Mouse (Mus musculus) midbrain, postnatal 0 days (tissue): ENCODE results near the gene Nptx1. TPM values are rescaled to one million over a fixed set of nuclear protein-coding genes. Genes with fewer than 3 reads are reported as not detected.

ENCODE experiments used
- ATAC-seq: fragments of 200-750 bp; cut with Nextera tagmentation; 2 replicates; pipeline ENCODE4 v1.8.0; 2017; ENCODE audit warnings: moderate number of reproducible peaks, mild to moderate bottlenecking, moderate TSS enrichment, moderate library complexity; ENCODE audit not compliant: low FRiP score
- DNase-seq: peaks from one replicate; pipeline ENCODE4 v3.0.0-alpha.2; 2015; ENCODE audit warnings: low spot score
- H3K27ac ChIP-seq: fragments of 300-500 bp; sonication (generic); 2 replicates; pipeline ENCODE4 v1.5.1; 2014; ENCODE audit warnings: low read depth, mild to moderate bottlenecking, low read length, mixed read lengths
- H3K27me3 ChIP-seq: fragments of 300-500 bp; sonication (generic); 2 replicates; pipeline ENCODE4 v1.6.1; 2014; ENCODE audit warnings: low read length, control low read depth, mixed read lengths; ENCODE audit not compliant: insufficient read depth
- H3K36me3 ChIP-seq: fragments of 300-500 bp; sonication (generic); 2 replicates; pipeline ENCODE4 v1.6.1; 2014; ENCODE audit warnings: low read length, control low read depth, mixed read lengths; ENCODE audit not compliant: insufficient read depth
- H3K4me1 ChIP-seq: fragments of 300-500 bp; sonication (generic); 2 replicates; pipeline ENCODE4 v1.6.1; 2014; ENCODE audit warnings: mild to moderate bottlenecking, control low read depth, antibody characterized with exemption, low read length, mixed read lengths; ENCODE audit not compliant: insufficient read depth
- H3K4me2 ChIP-seq: fragments of 300-500 bp; sonication (generic); 2 replicates; pipeline ENCODE4 v1.6.1; 2014; ENCODE audit warnings: low read depth, mild to moderate bottlenecking, low read length, mixed read lengths; ENCODE audit not compliant: poor library complexity, severe bottlenecking
- H3K4me3 ChIP-seq: fragments of 300-500 bp; sonication (generic); 2 replicates; pipeline ENCODE4 v1.5.1; 2014; ENCODE audit warnings: low read depth, mild to moderate bottlenecking, low read length, moderate library complexity
- H3K9ac ChIP-seq: fragments of 300-500 bp; sonication (generic); replicated peaks from 2 replicates; pipeline ENCODE4 v1.6.1; 2014; ENCODE audit warnings: mild to moderate bottlenecking, low read length, moderate library complexity, mixed read lengths; ENCODE audit not compliant: poor library complexity, severe bottlenecking
- H3K9me3 ChIP-seq: fragments of 300-500 bp; sonication (generic); 2 replicates; pipeline ENCODE4 v1.6.1; 2016; ENCODE audit warnings: low read length, control low read depth
- CTCF ChIP-seq: IDR thresholded peaks from 2 replicates; pipeline ENCODE4 v1.5.1; 2016; ENCODE audit warnings: antibody characterized with exemption, mild to moderate bottlenecking
- WGBS: fragments of 180-500 bp; shearing (Covaris S2); extraction: QIAGEN DNeasy Blood & Tissue Kit; methylation state at CpG from one replicate; pipeline ENCODE4 v1.1.7; 2014; 5-methylcytosine and 5-hydroxymethylcytosine counted together
- polyA plus RNA-seq: library from polyadenylated mRNA; unstranded; fragments of >200 nt; fragmentation: Nextera tagmentation; extraction: Ambion mirVana; gene quantifications from 2 replicates; pipeline ENCODE4 v1.2.1, GENCODE M21; 2015
- total RNA-seq: library from RNA; depleted of rRNA; stranded (reverse); fragments of >200 nt; gene quantifications from 2 replicates; pipeline ENCODE4 v1.2.3, GENCODE M21; 2014

Nptx1 gene
- total and polyA plus RNA-seq, 2 experiments from 2014 or later = 7.6 to 22.4 TPM

- no peak overlapping the region for H3K9ac ChIP-seq
These were observed 2.3 kb downstream of the Nptx1 start for GRCm38 (mm10) chr11:119545281-119545680.

DNA sequence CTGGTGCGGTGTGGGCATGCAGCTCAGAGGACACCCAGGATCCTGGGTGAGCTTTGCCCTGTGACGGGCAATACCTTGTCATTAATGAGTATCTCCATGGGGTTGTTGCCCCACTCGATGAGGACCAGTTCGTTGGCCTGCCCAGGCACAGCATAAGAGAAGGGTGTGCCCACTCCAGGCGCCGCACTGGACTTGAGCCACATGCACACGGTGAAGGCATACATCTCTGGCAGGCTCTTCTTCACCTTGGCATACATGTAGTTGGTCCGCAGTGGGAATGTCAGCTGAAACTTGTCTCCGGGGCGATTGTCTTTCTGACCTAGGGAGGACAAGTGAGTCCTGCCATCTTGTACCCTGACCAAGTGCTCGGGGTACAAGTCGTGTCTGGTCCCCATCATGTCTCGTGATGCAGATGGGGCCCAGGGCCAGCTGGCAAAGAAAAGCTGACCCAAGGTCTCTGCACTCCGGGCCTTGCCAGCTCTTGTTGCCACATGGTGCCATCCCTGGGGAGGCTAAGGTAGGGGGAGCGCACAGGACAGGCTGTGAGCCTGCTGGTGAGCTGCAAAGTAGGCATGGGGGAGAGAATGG is 2.9 kb downstream of the Nptx1 start:
- H3K9ac ChIP-seq = no peak overlapping the region
- no peak for ATAC-seq

More at GRCm38 (mm10) chr11:119545281-119545680, 2.3 kb downstream of the Nptx1 start:
- H3K27ac ChIP-seq = no peak overlapping the region
- H3K27me3 ChIP-seq = peaks cover 5% of the 10 kb centered on the region; the same call in 1 of the 2 replicates
- peak overlapping the region; percentile 97 for H3K4me2 ChIP-seq
- peak overlapping the region; percentile 75 for H3K4me3 ChIP-seq
- WGBS = 55% methylated on average over 3 of the region's 3 CpGs
- DNase-seq = no peak
- no peaks in the 10 kb centered on the region for H3K36me3 ChIP-seq
- no peaks in the 10 kb centered on the region for H3K9me3 ChIP-seq
- peaks cover 10% of the 10 kb centered on the region; the same call in 1 of the 2 replicates for H3K4me1 ChIP-seq
- TF ChIP-seq CTCF = no peak
- no peak for ATAC-seq

GRCm38 (mm10) chr11:119543816-119544517 is 3.6 kb downstream of the Nptx1 start:
- TF ChIP-seq CTCF = no peak
- Histone ChIP-seq H3K27ac (no peak overlapping the region), H3K9ac (no peak overlapping the region), H3K4me1 (peaks cover 10% of the 10 kb centered on the region; the same call in 1 of the 2 replicates), H3K9me3 (no peaks in the 10 kb centered on the region), H3K4me3 (no peak overlapping the region), H3K27me3 (no peaks in the 10 kb centered on the region), H3K36me3 (no peaks in the 10 kb centered on the region), H3K4me2 (peak overlapping the region; percentile 33)
- DNase-seq (no peak), ATAC-seq (no peak)
- WGBS = 44% methylated on average over 15 of the region's 16 CpGs

More for the DNA sequence above, 2.9 kb downstream of the Nptx1 start:
- 0 out of 2 replicates have a peak overlapping the region, but pooled peaks have one; percentile 75 for H3K4me3 ChIP-seq
- no peaks in the 10 kb centered on the region for H3K9me3 ChIP-seq
- no peaks in the 10 kb centered on the region for H3K36me3 ChIP-seq
- peaks cover 4% of the 10 kb centered on the region; the same call in 1 of the 2 replicates for H3K27me3 ChIP-seq
- H3K4me1 ChIP-seq = peaks cover 10% of the 10 kb centered on the region; the same call in 1 of the 2 replicates
- 86% methylated on average over 15 of the region's 15 CpGs for WGBS
- H3K27ac ChIP-seq = no peak overlapping the region
- peak overlapping the region; percentile 97 for H3K4me2 ChIP-seq
- no peak for TF ChIP-seq CTCF
- DNase-seq = no peak

GRCm38 (mm10) chr11:119542886-119543285 is 4.7 kb downstream of the Nptx1 start:
- 76% methylated on average over 5 of the region's 5 CpGs for WGBS
- ATAC-seq (no peak), DNase-seq (no peak)
- H3K36me3 ChIP-seq = no peaks in the 10 kb centered on the region
- H3K4me2 ChIP-seq = no peak overlapping the region
- H3K4me1 ChIP-seq = 0 out of 2 replicates have a peak, but pooled peaks cover 5% of the 10 kb centered on the region
- no peak overlapping the region for H3K27ac ChIP-seq
- no peaks in the 10 kb centered on the region for H3K27me3 ChIP-seq
- TF ChIP-seq CTCF = no peak
- no peaks in the 10 kb centered on the region for H3K9me3 ChIP-seq
- H3K9ac ChIP-seq = no peak overlapping the region
- no peak overlapping the region for H3K4me3 ChIP-seq

GRCm38 (mm10) chr11:119542371-119542770 is 5.2 kb downstream of the Nptx1 start:
- Histone ChIP-seq H3K9ac (no peak overlapping the region), H3K4me2 (no peak overlapping the region), H3K4me1 (0 out of 2 replicates have a peak, but pooled peaks cover 5% of the 10 kb centered on the region), H3K36me3 (no peaks in the 10 kb centered on the region), H3K4me3 (no peak overlapping the region), H3K27ac (no peak overlapping the region), H3K9me3 (no peaks in the 10 kb centered on the region), H3K27me3 (no peaks in the 10 kb centered on the region)
- ATAC-seq (no peak), DNase-seq (no peak)
- WGBS = 54% methylated on average over 9 of the region's 9 CpGs
- peak; percentile 33; the same call in 1 of the 2 replicates for TF ChIP-seq CTCF

DNA sequence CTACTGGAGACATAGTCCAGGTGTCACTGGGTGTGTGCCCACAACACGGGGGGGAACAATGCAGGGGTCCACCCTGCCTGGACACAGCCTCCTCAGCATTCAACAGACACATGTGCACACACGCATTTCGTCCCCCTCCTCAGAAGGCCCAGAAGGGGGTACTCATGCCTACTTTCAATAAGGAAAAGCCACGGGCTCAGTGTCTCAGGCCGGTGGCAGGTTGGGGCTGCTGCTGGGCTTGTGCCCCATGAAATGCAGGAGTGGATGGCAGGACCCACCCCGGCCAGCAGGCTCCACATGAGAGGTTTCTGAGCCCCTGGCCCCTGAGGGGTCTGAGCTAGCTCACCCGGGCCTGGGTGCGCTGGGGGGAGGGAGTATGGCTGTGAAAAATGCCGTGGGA is 6.5 kb downstream of the Nptx1 start:
- no peak for TF ChIP-seq CTCF
- Histone ChIP-seq H3K9ac (no peak overlapping the region), H3K4me2 (no peak overlapping the region), H3K4me1 (0 out of 2 replicates have a peak, but pooled peaks cover 5% of the 10 kb centered on the region), H3K27ac (no peak overlapping the region), H3K4me3 (no peak overlapping the region), H3K9me3 (no peaks in the 10 kb centered on the region), H3K36me3 (no peaks in the 10 kb centered on the region), H3K27me3 (no peaks in the 10 kb centered on the region)
- 82% methylated on average over 9 of the region's 9 CpGs for WGBS
- DNase-seq (no peak), ATAC-seq (no peak)
